ENCODE assay signal across 8 mouse cellular contexts in the genomic region with DNA sequence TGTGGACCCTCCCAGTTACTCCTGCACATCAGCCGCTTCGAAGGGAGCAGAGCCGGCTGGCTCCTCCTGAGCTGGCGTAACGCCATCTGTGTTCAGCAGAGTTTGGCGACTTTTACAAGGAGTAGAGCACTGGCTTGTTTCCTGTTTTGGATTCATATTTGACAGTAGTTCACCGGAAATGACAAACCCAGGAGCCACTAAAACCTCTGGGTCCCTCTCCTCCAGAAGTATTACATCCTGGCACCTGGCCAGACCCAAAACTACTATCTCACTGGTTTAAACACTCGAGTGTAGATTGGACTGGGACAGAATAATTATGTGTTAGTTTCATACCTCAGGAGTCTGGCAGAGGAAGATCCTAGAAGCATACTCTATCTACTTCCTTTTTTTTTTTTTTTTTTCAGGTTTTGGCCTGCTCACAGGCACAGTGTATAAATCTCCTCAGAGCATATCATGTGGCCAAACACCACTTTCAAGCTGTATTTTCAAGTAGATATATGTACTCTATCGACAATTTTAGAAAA. TPM values are rescaled to one million over a fixed set of nuclear protein-coding genes. Genes with fewer than 3 reads are reported as not detected.
DNase-seq lines count a peak whose midpoint lies in the region; TF ChIP-seq lines count a peak whose summit lies in the region.

No protein-coding gene starts in this region.

- no peak overlapping the region for H3K4me3 ChIP-seq in left cerebral cortex, adult 2 months

- no peak overlapping the region for H3K27ac ChIP-seq in left cerebral cortex, adult 2 months

- no peak for TF ChIP-seq CTCF in left cerebral cortex, adult 2 months (IDR thresholded peaks at IDR 0.05)

- peak; percentile 37 for DNase-seq in left cerebral cortex, postnatal 4 days
- DNase-seq in left cerebral cortex, adult 2 months (ENCODE audit: extremely low spot score in 1 of 2, low spot score in 2 of 2) = no peak
- DNase-seq in T-cell, adult 2 months (ENCODE audit: low spot score) = peak; percentile 38
- peak; percentile 53 for DNase-seq in cerebellum, adult 9-10 months
- peak; percentile 70 for DNase-seq in heart, postnatal 4 days
- peak; percentile 65 for DNase-seq in lung, postnatal 10 days
- no peak for DNase-seq in retina, postnatal 1 day
- DNase-seq in layer of hippocampus, adult 9-10 months (ENCODE audit: low spot score) = no peak

- intact Hi-C loops in left cerebral cortex, postnatal 4 days (cut with DNase I) = no loop called here
- intact Hi-C loops in left cerebral cortex, adult 2 months (cut with DNase I) = no loop called here

RNA-seq across cellular contexts. Expression of gene Gm10097, which starts 11.0 kb away (rescaled TPM):
- not detected for total RNA-seq in left cerebral cortex, postnatal 4 days (2021)
- total RNA-seq in left cerebral cortex, adult 2 months (2021) = not detected
- 1 to 10 TPM; 1.1 to 1.4 TPM for total RNA-seq in heart, postnatal 4 days (2021)

Comparison
In these comparisons a context has a peak if more than half of its experiments do, and no peak if none do; other contexts are left out.
1. DNase-seq: peak in left cerebral cortex, postnatal 4 days (single experiment), T-cell, adult 2 months (single experiment), cerebellum, adult 9-10 months (single experiment), heart, postnatal 4 days (single experiment) and lung, postnatal 10 days (single experiment); none in left cerebral cortex, adult 2 months (0 of 2), retina, postnatal 1 day (single experiment) and layer of hippocampus, adult 9-10 months (single experiment).